Mouse (Mus musculus) layer of hippocampus, postnatal 14 days (tissue): ENCODE data around the gene Cblb. TPM values are rescaled to one million over a fixed set of nuclear protein-coding genes. Genes with fewer than 3 reads are reported as not detected.

Experiments used
- DNase-seq, 2 experiments: peaks; one replicate each; pipeline ENCODE4 v3.0.0; 2021 to 2022; ENCODE audit warnings: low spot score in 2 of 2, mixed read lengths in 1 of 2
- total RNA-seq, 2 experiments: library from RNA; stranded (reverse); gene quantifications; 2 replicates each; pipeline ENCODE4 v1.2.3; 2021

Cblb gene
- total RNA-seq, 2 experiments from 2014 or later: 31.5 to 32.4 TPM

- no peak for DNase-seq
Observed at GRCm38 (mm10) chr16:52124974-52125373, 93.9 kb downstream of the Cblb start.

- no peak for DNase-seq
Observed at GRCm38 (mm10) chr16:52125896-52126295, 94.9 kb downstream of the Cblb start.

DNA sequence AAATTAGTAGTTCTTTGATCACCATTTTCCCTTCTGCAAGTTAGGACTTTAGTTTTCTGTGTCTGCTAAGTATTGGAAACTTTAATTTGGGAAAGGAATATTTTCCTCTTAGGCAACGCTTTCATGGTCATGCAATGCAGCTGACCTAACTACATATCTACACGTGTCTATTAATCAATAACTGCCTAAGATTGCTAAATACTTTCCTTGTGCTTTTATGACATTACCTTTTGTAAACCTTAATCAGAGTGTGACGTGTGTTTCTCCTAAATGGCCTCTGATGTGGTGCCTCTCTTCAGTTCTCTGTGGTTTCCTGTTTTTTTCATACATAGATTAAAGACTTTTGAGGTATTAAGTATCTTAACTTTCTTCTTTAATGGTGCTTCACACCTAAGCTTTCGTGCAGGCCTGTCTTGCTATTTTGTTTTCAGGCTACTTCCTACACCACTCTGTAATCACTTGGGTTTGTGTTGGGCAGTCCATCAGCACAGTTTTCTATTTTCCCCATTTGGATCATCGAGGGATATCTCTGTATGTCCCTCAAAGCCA lies 98.4 kb downstream of the Cblb start:
- no peak for DNase-seq

- DNase-seq: no peak
Observed at GRCm38 (mm10) chr16:52132808-52133490, 101.9 kb downstream of the Cblb start.

DNA sequence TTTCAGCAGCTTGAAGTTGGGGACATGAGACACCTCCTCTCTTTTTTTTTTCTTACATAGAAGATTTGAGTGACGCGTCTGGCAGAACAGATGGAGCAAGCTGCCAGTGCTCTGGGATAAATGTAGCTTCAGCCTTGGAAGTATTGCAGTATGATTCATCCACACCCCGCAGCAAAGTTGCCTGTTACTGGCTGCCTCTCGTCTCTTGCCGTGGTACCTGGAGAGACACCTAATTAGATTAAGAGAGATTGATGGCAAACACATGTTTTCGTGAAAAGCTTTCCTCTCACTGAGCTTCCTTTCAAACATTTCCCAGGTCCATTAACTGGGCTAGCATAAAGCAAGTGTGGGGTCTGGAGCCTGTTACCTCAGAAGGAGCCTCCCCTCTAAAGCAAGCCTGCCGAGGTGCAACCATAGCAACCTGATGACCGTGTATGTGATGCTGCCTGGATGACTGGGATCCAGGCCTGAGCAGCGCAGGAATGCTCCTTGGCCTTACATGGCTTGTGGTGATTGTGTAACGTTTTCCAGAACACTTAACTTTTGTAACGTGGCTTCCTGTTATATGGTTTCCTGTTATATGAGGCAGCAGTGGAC lies 103.7 kb downstream of the Cblb start:
- peak; percentile 37 to 68 for DNase-seq

- no peak for DNase-seq
Observed at GRCm38 (mm10) chr16:52135689-52136390, 104.8 kb downstream of the Cblb start.

DNA sequence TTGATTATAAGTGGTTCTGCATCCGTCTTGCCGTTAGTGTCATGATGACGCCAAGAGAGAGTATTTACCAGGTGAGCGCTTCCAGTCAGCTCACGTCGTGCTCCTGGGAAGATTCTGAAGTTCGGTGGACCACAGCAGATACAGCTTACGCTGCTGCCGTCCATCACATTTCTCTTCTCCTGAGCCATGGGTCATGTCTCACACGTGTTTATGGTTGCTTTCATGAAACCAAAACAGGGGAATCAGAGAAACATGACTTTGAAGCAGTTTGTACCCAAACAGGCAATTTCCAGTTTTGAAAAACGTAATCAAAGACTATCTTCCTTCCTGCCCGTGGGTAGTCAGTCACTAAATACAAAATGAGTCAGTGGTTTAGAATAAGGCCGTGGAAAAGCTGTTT lies 112.1 kb downstream of the Cblb start:
- DNase-seq: no peak

DNA sequence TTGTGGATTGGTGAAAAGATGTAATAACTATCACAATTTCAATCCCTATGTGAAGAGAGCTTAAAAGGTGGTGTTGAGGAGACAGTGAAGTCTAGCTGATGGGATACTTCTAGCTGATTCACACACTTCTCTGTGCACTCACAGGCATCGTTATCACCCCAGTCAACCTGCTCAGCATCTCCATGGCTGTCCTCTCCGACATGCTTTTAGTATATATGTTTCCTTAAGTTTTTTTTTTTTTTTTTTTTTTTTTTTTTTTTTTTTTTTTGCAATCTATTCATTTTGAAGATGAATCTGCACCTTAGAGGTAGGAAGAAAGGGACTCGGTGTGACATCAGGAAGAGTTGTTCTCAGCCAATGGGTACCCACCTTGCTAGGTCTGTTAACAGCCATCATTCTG lies 112.8 kb downstream of the Cblb start:
- no peak for DNase-seq

DNA sequence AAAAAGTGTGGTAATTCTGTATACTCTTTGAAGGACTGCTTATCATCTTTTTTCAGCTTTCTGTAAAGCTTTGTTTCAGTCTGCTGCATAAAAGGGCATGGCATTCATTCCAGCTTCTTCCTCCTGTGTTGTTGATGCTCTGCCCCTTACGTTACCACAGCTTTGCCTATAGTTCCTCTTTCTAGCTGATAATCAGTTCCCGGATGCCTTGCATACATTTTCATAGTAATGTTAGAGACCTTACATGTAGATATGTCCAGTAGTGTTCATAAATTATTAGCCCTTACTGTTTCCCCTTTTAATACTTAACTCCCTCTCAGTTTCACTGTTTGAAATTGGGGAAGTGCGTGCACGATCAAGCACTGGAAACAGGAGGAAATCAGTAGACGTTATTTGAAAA lies 113.8 kb downstream of the Cblb start:
- DNase-seq: no peak

DNA sequence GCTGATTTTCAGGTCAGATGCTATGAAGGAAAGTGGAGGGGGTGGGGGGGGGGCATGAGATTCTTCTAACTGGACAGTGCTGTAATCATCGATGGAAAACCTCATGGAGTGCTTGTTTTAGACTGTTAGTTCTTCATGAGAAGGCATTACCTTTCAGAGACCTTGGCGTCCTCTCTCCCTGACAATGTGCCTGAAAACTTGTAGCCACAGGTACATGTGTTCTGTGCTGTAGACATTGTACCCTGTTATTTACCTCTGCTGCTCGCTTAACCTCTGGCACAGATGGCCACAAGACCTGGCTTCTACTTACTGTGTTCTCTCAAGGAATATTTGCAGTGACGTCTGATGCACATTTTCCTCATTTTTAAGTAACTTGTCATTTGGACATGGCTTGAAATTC lies 114.5 kb downstream of the Cblb start:
- no peak for DNase-seq

- DNase-seq: no peak
Observed at GRCm38 (mm10) chr16:52146976-52147696, 116.1 kb downstream of the Cblb start.

GRCm38 (mm10) chr16:52148041-52148440 lies 117.0 kb downstream of the Cblb start:
- DNase-seq: no peak

DNA sequence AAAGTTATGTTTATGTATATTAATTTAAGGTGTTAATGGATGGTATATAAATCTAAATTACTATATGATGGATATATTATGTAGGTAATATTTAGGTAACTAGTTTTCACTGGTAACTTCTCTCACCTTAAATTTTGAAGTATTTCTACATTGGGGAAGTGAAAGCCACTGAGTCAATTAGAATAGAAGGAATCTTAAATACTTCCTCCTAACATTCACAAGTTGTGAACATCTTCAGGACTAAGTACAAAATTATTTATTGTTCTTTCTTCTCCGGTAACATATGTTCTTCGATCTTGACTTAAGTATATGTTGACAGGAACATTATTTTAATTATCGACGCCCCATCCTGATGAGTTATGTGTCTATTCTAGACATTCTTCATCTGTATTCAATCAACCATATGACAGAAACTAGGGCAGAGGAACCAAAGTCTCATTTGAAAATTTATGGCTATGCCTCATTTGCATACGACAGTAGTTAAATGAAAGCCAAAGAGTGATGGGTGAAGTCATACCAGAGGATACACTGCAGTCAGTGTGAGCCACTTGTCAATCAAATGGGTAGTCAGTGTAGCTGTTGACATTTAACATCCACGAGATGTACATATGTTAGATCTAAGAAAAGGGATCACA lies 118.2 kb downstream of the Cblb start:
- DNase-seq: no peak

- DNase-seq: no peak
Observed at GRCm38 (mm10) chr16:52155030-52155696, 124.1 kb downstream of the Cblb start.

- DNase-seq: no peak
Observed at GRCm38 (mm10) chr16:52159958-52160504, 129.0 kb downstream of the Cblb start.

GRCm38 (mm10) chr16:52164246-52164645 lies 133.2 kb downstream of the Cblb start:
- DNase-seq: no peak

GRCm38 (mm10) chr16:52173253-52173652 lies 142.2 kb downstream of the Cblb start:
- no peak for DNase-seq

DNA sequence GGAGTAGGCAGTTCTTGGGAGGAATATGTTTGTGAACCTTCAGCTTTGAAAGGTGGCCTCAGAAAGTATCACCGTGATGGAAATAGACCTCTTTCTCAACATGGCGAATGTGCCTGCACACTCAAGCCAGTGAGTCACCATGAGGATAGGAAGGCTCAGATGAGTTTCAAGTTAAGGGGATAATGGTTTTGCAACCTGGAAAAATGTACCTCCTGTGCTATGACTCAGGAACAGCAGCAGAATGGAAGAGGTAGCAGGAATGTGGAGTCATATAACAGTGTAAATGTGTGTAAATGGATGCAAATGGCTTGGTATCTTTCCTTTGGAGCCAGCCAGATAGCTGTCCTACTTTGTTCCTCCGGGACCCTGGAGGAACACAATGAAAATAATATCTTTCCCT lies 148.8 kb downstream of the Cblb start:
- no peak for DNase-seq

DNA sequence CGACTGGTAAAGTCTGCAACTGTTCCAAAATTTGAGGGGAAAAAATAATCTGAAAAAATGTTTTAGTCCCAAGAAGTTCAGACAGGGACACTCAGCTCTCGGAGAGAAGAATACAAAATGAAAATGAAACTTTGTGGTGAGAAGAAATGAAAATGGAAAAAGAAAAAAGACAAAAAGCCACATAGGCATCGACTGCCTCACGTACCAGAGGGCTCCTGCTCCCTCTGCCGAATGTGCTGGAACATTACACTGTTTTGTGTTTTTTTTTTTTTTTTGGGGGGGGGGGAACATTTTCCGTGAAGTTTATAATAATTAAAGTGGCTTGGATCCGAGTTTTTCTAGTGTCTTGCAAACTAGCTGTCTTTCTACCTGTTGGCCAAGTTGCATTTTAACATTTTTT lies 151.0 kb downstream of the Cblb start:
- no peak for DNase-seq

DNA sequence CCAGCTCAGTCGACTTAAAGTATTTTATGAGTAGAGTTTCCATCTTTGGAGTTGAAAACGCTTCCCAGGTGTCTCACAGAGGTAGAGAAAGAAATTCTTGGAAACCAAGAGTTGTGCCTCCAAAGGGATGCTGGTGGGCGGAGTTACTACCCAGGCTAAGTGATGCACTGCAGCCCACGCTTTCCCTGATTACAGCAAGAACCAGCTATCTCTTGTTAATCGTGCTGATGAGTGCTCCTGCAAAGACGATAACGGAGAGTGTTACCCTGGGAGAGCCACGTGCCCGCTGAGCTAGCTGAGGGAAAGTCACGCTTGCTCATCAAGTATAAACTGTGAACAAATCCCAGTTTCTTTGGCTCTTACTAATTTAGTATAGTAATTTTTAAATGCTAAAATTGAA lies 153.3 kb downstream of the Cblb start:
- DNase-seq: no peak
